Mouse (Mus musculus) lung, adult 2 months (tissue): ENCODE measurements around the gene Tbc1d21.

Experiments used
- CTCF ChIP-seq: fragments of 200-500 bp; IDR thresholded peaks from 2 replicates; pipeline ENCODE4 v1.5.1; 2011; ENCODE audit warnings: mild to moderate bottlenecking, low read length, control low read depth; ENCODE audit not compliant: insufficient read depth
- POLR2A ChIP-seq: fragments of 200-500 bp; IDR thresholded peaks from 2 replicates; pipeline ENCODE4 v1.6.1; 2011; ENCODE audit warnings: low read depth, mild to moderate bottlenecking, control low read depth, low read length, borderline replicate concordance; ENCODE audit errors: extremely low read depth

- TF ChIP-seq CTCF (no peak), POLR2A (no peak)
These were observed 33.5 kb downstream of the Tbc1d21 start for GRCm38 (mm10) chr9:58336650-58337281.
